Mouse (Mus musculus) spleen, adult 12 weeks (tissue): ENCODE measurements around the gene Wscd2.
"Not testable (repeated sequence)": the region's sequence is repeated elsewhere in the genome, so short reads cannot be mapped to it uniquely, and the experiment has no call there.

Experiments
- DNase-seq: peaks from one replicate; pipeline ENCODE4 v3.0.0; 2022; ENCODE audit warnings: low spot score

Gene Wscd2

DNA sequence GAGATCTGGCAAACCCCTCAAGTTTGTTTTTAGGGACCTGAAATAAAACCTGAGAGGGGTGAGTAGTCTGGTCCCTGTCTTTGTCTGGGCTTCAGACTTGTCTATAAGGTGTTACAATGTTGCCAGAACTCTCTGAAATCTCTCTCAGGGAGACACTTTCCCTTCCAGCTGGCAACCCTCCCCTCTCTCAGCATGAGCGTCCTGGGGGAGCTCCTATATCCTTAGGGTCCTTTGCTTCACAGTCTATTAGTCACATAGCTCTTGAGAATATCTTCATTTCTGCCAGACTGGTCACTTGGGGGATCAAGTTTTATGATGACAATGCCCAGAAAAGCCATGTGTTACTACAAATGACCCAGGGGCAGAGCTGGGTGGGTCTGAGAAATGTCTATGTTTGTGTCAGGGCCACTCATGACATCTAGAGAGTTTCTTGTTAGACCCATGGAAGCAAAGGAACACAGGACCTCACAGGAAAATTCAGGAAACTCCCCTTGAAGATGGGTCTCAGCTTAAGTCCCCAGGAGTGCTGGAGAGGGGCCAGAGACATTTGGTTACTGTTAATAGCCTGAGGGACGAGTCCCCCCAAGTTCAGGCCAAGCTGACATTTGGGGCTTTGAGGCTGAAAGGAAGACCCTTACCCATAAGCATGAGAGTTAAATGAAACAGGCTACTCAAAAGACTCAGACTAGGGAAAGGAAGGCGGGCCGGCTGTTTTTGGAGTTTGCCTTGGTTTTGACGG lies 93.5 kb downstream of the Wscd2 start:
- no peak for DNase-seq

DNA sequence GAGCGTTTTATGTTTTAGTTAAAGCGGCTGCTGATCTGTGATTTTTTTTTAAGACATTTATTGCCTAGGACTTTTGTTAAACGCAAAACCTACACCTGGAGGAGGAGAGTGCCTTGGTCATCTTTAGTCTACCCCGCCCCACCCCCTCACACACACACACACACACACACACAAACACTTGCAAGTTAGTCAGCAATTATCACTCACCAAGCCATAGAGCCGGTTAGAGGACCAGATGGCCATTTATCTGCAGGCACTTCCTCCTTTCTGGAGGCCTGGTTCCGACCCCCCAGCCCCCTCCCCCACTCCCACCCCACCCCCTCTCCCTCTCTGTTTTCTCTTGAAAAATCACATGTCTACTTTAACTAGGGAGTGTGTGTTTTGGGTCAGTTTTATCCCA lies 94.3 kb downstream of the Wscd2 start:
- no peak for DNase-seq

DNA sequence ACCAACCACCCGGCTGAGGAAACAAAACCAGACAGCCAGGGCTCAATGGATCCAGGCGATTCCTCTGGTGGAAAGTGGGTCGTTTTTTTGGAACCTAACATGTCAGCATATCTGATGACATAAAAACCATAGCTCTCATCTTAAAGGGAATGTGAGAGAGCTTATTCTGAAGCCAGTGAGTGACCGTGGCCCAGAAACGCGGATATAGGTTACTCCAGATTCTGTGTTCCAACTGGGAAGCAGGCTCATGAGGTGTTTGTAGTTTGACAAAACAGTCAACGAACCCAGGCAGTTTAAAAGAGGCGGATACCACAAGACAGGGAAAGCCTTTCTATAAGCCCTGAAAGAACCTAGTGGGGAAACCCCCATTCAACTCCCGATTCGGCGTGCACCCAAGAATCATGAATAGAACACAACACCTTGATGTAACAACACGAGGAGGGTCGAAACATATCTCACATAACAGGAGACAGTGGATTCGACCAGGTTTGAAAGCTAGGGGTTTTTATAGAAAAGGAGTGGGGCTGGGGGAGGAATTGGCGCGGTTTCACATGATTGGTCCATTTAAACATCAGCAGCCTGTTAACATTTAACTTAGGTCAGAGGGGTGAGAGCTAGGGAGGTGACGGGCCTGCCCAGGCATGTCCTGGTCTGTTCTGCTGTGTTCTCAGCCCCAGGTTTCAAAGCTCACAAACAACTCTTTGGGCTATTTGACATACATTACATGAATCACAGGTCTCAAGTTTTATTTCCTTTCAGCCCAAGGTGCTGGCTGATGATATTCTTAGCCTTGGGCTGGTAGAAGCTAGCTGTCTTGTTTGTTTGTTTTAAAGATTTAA lies 95.7 kb downstream of the Wscd2 start:
- not testable (repeated sequence) for DNase-seq

DNA sequence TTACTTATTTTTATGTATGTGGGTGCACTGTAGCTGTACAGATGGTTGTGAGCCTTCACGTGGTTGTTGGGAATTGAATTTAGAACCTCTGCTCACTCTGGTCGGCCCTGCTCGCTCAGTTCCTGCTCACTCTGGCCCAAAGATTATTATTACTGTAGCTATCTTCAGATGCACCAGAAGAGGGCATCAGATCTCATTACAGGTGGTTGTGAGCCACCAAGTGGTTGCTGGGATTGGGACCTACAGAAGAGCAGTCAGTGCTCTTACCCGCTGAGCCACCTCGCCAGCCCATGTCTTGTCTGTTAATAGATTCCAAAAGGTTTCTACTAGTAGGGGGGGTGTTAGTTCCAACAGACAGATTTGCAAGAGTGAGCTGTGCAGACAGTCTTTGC lies 96.3 kb downstream of the Wscd2 start:
- DNase-seq, result not testable (repeated sequence)

DNA sequence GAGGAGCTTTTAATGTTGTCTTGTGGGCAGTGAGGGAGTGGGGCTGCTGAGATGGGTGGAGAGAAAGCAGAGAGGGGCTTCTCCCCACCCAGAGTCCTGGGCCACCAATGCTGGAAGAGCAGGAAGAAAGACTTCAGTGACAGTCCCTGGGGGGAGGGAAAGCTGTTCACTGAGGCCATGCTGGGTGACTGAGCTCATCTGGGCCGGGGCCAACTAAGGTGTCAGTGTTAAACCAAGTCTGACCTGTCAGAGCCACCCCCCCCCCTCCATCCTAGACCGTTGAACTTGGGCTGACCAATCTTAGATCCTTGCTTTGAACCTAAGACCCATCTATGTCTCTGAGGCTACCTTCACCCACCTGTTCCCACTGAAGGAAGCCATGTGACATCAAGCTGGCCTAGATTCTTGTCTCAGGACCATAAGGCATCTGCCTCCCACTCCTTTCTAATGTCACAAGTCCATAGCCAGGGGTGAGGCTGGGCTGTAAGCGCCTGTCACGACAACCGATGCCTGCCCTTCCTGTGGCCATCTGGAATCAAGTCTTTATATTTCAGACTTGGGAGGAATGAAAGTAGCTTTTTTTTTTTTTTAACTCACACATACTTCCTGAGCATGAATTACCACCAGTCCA lies 100.0 kb downstream of the Wscd2 start:
- no peak for DNase-seq

DNA sequence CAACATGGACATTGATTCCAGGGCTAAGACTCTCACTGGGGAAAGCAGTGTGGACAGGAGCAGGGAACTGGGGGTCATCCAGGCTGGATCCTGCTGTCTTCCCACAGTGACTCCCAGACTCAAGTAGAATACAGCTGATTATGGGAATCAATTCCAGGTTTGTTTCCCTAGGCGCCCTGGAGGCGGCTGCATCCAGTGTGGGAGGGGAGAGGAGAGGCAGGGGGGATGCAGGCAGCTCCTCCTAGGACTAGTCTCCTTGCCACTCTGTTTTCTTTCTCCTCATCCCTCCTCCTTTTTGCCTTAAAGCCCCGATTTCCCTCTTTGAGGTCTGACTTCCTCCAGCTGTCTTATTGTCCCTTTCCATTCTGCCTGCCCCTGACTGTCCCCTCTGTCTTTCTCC lies 101.0 kb downstream of the Wscd2 start:
- no peak for DNase-seq

DNA sequence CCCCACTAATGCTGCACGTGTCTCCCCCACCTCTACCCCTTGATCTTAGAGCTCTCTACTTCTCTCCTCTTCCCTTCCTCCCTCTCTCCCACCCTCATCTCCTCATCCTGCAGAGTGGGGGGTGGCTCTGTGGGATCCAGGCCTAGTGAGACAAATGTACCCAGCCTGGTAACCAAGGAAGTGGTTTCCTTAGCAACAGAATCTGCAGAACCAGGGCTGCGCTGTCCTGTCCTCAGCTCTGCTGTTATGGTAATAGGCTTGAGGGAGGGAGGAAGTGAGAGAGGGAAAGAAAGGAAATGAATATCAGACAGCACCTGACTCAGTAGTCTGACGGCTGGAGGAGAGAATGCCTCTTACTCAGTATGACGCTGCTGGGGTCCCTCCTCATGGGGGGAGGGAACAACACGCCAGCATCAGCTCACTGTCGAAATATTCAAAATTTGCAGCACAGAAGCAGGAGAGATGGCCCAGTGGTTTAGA lies 101.7 kb downstream of the Wscd2 start:
- no peak for DNase-seq

DNA sequence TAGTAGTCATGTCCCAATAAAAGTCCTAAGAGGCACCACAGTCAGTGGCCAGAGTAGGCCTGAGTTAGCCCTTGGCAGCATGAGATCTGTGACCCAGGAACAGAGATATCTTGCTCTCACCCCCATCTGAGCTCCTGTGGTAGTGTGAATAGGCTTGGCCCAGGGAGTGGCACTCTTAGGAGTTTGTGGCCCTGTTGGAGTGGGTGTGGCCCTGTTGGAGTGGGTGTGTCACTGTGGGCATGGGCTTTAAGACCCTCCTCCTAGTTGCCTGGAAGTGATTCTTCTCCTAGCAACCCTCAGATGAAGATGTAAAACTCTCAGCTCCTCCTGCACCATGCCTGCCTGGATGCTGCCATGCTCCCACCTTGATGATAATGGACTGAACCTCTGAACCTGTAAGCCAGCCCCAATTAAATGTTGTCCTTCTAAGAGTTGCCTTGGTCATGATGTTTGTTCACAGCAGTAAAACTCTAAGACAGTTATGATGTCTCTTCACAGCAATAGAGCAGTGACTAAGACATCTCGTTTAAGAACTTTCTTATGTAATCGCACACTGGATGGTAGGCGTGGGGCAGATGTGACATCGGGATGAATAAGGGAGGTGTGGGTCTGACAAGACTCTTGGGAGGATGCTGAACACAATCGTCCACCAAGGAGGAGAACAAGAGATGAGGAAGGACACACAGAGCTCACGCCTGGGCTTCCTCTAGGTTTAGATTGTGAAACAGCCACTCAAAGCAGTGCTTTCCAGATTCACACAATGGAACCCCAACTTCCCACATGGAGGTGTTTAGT lies 104.0 kb downstream of the Wscd2 start:
- DNase-seq, result no peak

DNA sequence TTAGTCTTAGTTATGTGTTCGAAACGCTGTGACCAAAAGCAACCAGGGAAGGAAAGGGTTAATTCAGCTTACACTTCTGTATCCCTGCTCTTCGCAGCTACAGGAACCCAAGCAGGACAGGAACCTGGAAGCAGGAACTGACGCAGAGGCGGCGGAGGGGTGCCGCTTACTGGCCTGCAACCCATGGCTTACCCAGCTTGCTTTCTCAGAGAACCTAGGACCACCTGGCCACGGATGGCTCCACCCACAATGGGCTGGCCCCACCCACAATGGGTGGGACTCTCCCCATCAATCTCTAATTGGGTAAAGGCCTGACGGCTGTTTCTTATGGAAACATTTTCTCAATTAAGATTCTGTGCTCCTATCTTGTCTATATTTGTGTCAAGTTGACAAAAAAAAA lies 106.1 kb downstream of the Wscd2 start:
- DNase-seq, result no peak

DNA sequence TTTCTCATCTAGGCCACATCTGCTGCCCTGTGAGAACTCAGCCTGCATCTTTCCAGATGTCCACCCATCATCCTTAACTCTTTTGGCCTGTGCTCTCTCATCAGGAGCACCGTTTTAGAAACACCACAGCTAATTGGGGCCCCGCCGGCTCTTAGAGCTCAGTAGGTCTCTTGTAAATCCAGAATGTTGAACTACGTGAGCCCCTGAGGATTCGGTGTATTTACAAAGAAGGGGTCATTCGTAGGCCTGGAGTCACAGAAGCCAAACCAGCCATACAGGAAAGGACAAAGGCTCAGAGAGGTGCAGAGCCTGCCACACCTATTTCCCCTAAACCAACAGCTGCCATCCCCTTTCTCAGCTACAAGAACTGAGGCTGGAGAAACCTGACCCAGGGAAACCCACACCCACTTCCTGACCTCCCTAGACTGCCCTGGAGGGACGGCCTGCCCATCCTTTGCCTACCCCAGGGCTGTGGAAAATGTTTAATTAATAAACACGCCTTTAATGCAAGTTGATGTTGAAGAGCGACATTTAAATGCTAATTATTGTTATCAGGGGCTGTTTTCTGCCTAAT lies 106.7 kb downstream of the Wscd2 start:
- DNase-seq, result no peak

DNA sequence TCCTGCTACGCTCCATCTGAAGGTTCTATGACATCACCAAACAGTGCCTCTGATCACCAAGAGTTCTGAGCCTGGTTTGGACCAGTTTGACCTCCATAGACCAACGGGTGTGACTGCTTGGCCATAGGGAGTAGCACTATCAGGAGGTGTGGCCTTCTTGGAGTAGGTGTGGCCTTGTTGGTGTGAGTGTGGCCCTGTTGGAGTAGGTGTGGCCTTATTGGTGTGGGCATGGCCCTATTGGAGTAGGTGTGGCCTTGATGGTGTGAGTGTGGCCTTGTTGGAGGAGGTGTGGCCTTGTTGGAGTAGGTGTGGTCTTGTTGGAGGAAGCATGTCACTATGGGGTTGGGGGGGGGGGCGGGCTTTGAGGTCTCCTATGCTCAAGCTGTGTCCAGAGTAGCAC lies 110.0 kb downstream of the Wscd2 start:
- DNase-seq, result no peak

DNA sequence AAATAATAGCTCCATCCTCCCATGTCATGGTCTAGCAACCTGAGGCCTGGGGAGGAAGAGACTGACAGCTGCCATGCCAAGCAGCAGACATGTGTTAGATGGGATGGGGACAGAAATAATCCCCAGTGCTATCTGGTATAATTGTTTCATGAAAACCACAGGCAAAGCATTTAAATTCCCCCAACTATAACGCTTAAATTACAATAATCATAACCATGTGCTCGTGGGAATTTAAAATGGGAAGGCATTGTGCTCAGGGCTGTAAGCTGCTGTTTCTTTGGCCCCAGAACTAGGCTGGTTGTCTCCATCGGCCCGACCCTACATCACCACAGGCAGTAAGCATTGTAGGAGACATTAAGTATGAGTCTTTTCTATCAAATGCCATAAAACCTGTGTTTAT lies 110.7 kb downstream of the Wscd2 start:
- DNase-seq, result no peak

DNA sequence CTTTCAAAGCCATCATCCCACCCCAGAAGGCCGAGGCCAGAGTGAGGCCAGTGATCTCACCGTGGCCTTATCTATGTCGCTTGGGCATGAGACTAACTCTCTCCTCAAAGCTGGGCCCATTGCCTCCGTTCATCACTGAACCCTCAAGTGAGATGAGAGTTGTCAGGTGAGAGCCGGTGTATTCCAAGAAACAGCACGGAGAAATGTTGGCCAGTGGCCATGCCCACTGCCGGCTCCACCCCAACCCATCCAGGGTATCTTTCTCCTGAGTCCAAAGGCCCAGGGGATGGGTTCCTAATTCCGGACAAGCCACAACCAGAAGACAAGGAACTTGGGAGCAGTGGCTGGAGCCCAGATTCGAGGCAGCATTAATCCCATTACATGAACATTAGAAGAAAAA lies 113.3 kb downstream of the Wscd2 start:
- DNase-seq, result no peak

DNA sequence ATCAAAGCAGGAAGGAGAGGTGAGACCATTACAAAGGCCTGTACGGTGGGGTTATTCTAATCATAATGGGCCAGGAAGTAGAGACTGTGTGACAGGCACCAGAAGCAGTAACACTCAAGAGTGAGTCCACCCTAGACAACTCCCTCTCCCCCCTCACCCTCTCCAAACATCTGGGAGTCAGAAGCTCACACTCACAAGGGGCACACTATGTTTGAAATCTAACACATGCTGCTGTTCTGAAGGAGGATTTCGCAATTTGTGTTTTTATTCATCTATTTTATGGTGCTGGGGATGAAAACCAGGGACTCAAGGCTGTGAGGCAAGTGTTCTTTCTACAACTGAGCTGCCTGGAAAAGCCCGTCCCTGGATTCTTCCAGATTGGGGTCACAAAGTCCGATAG lies 114.6 kb downstream of the Wscd2 start:
- no peak for DNase-seq

DNA sequence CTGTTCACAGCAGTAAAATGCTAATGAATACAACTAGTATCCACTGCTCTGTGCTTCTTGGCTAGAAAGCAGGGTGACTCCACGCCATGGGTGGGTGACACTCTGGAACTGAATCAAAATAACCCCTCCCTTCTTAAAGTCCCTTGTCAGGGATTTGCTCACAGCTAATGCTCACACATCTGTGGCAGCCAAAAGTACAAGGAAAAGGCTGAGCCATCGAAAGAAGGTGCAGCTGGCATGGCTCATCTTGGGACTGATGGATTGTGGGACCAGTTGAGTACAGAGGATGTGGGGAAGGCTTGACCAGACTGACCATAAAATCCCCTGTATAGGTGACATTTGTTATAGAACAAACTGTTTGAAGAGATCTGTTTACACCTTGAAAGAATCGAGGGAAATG lies 116.0 kb downstream of the Wscd2 start:
- DNase-seq, result no peak

DNA sequence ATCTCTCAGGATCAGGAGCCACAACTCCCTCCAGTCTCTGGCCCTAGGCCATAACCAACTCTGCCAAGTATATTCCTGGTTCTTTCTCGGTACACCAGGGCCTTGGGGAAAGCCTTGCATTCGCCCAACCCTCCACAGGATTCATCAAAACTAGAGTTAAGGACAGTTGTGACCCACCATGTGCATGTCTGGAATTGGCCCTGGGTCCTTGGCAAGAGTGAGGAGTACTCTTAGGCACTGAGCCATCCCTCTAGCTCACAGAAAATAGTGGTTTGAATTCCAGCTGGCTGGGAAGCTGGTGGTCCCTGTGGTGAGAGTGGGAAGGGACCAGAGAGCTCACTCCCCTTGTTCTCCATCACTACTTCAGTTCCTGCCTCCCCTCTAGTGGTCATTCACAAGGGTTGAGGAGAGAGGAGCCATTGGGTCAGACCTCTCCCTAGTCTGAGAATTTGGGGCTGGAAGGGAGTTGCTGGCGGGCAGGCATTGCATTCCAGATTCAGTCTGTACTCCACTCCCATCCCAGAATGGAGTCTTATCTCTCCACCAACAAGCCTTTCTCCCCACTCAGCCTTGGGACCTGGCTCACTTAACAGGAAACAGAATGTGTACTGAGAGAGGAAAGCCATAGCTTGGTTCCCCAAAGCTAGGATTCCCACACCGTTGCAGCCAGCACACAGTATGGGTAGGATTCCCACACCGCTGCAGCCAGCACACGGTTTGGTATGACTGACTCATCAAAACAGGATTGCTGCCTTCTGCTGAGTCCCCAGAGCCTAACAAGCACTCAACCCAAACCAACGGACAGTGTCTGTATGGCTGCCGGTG lies 117.0 kb downstream of the Wscd2 start:
- DNase-seq, result no peak

DNA sequence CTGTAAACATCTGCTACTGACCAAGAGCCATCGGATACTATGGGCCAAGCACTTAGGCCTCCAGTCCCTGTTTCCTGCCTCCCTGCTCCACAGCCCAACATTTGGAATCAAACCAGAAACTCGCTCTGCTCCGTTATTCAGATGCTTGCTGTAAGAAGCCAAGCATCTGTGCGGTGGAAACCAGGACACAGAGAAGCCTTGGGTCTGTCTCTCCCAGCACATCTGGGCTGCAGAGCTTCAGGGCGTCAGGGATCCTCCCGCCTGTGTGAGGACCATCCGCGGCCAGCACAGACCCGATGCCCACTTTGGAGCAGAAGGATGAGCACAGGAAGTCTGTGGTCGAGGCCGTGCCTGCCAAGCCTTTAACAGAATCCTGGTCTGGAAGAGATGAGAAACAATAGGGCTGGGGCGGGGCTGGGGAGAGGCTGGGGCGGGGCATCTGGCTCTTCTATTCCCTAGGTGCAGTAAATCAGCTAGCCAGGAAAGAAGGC lies 117.9 kb downstream of the Wscd2 start:
- DNase-seq, result no peak

DNA sequence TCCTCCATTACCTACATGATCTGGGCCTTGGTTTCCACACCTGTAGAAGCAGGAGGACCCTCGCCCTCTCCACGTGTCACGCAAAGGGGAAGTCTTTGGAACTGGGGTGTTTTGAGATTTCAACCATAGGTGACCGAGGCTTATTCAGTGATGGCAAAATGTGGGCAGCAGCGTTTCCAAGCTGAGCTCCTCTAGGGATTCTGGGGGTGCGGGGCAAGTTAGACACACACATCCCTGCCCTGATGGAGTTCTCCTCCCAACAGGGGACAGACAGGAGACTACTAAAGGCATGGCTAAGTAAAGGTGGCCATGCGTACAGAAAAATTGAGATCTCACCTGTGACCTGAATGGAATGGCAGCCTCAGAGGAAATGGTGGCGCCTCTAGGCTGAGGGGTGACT lies 118.4 kb downstream of the Wscd2 start:
- DNase-seq, result no peak

DNA sequence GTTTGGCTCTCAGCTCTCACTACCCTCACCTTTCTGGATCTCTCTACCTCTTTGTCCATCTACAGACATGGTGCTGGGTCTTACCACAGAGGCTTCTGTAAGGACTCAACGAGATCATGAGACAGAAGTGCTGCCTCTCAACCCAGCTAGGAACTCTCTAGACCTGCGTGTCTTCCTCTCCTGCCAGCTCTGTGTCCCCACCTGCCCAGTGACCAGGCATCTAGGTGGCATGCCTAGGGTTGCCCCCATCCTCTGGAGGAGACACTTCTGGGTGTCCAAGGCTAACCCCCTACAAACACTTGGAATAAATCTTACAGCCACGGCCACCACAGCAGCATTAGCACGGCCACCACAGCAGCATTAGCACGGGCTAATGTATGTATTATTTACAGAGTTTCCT lies 119.8 kb downstream of the Wscd2 start:
- DNase-seq, result no peak

DNA sequence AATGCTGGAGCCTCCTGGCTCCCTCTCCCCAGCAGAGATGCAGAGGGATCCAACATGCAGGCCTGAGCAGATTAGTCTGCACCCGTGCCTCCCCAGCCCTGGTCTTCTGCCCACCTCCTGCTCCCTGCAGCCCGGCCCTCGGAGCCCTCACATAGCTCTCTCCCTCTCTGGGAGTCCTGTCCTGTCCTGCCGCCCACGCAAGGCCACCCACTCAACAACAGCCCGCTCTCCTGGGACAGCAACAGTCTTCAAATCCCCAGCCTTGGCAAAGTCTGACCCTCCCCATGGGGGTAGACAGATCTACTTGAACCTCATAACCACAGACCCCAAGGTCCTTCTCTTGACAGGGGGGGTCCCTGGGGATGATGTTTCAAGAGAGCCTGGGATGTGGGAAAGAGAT lies 120.4 kb downstream of the Wscd2 start:
- DNase-seq, result no peak

DNA sequence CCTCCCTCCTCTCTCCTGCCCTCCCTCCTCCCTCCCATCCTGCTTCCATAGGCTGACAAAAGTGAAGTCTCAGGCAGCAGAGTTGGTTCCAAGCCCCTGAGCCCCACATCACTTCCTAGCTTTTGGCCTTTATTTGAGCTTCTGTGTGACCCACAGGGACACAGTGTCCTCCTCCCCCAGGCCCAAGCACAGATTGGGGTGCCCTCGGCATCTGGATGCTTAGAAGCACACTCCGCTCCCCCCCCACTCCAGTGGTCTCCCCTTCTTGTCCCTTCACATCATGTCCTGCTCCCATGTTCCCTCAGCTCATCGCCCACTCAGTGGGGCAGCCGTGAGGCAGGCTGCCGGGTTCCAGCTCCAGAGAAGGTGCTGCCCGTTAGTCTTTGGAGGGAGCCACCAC lies 121.0 kb downstream of the Wscd2 start:
- DNase-seq, result no peak
